Mouse (Mus musculus) liver, embryonic 16.5 days (tissue): ENCODE results near the gene Ifrd2. TPM values are rescaled to one million over a fixed set of nuclear protein-coding genes. Genes with fewer than 3 reads are reported as not detected.

ENCODE experiments used
- ATAC-seq: fragments of 200-750 bp; cut with Nextera tagmentation; 2 replicates; pipeline ENCODE4 v1.8.0; 2017; ENCODE audit warnings: low read depth, mild to moderate bottlenecking, moderate number of reproducible peaks, moderate library complexity
- H3K27ac ChIP-seq: fragments of 300-500 bp; sonication (generic); 2 replicates; pipeline ENCODE4 v1.5.1; 2014; ENCODE audit warnings: mild to moderate bottlenecking, low read length
- H3K27me3 ChIP-seq: fragments of 300-500 bp; sonication (generic); 2 replicates; pipeline ENCODE4 v1.6.1; 2014; ENCODE audit warnings: low read depth, low read length, mixed read lengths; ENCODE audit not compliant: control insufficient read depth, insufficient read depth
- H3K36me3 ChIP-seq: fragments of 300-500 bp; sonication (generic); 2 replicates; pipeline ENCODE4 v1.6.1; 2014; ENCODE audit warnings: mild to moderate bottlenecking; ENCODE audit not compliant: control insufficient read depth, insufficient read depth
- H3K4me1 ChIP-seq: fragments of 300-500 bp; sonication (generic); 2 replicates; pipeline ENCODE4 v1.6.1; 2014; ENCODE audit warnings: low read depth, low read length, mixed read lengths; ENCODE audit not compliant: control insufficient read depth
- H3K4me2 ChIP-seq: fragments of 300-500 bp; sonication (generic); 2 replicates; pipeline ENCODE4 v1.6.1; 2014; ENCODE audit warnings: low read depth, low read length, mixed read lengths
- H3K4me3 ChIP-seq: fragments of 300-500 bp; sonication (generic); 2 replicates; pipeline ENCODE4 v1.5.1; 2014; ENCODE audit warnings: low read depth, mild to moderate bottlenecking, low read length
- H3K9ac ChIP-seq: fragments of 300-500 bp; sonication (generic); 2 replicates; pipeline ENCODE4 v1.6.1; 2014; ENCODE audit warnings: low read depth, low read length
- H3K9me3 ChIP-seq: fragments of 300-500 bp; sonication (generic); replicated peaks from 2 replicates; pipeline ENCODE4 v1.6.1; 2016; ENCODE audit warnings: low read length; ENCODE audit not compliant: control insufficient read depth
- WGBS: fragments of 180-500 bp; shearing (Covaris S2); extraction: QIAGEN DNeasy Blood & Tissue Kit; methylation state at CpG from one replicate; pipeline ENCODE4 v1.1.7; 2014; ENCODE audit not compliant: insufficient replicate concordance; 5-methylcytosine and 5-hydroxymethylcytosine counted together
- polyA plus RNA-seq: library from polyadenylated mRNA; unstranded; fragments of >200 nt; fragmentation: Nextera tagmentation; extraction: Ambion mirVana; gene quantifications from 2 replicates; pipeline ENCODE4 v1.2.1, GENCODE M21; 2015

The Ifrd2 gene
- polyA plus RNA-seq, 1 experiment from 2014 or later: 166 TPM

GRCm38 (mm10) chr9:107586504-107586903 lies 938 bp upstream of the Ifrd2 start:
- H3K27ac ChIP-seq: peak overlapping the region; percentile 93
- H3K4me1 ChIP-seq: peaks cover 51% of the 10 kb centered on the region
- H3K4me3 ChIP-seq: peak overlapping the region; percentile 59
- peak overlapping the region; percentile 48 for H3K9ac ChIP-seq
- peaks cover 25% of the 10 kb centered on the region for H3K36me3 ChIP-seq
- no peak for ATAC-seq
- no peaks in the 10 kb centered on the region for H3K9me3 ChIP-seq
- peak overlapping the region; percentile 68 for H3K4me2 ChIP-seq
- no peaks in the 10 kb centered on the region for H3K27me3 ChIP-seq
- 78% methylated on average over 5 of the region's 5 CpGs for WGBS

- H3K36me3 ChIP-seq: peaks cover 39% of the 10 kb centered on the region
- H3K4me1 ChIP-seq: peaks cover 37% of the 10 kb centered on the region
- peak; percentile 22 for ATAC-seq
Measured at GRCm38 (mm10) chr9:107587833-107588639, 594 bp downstream of the Ifrd2 start.

GRCm38 (mm10) chr9:107590058-107590772 lies 2.8 kb downstream of the Ifrd2 start:
- H3K4me3 ChIP-seq: peak overlapping the region; percentile 91
- WGBS: 59% methylated on average over 25 of the region's 25 CpGs
- H3K9me3 ChIP-seq: no peaks in the 10 kb centered on the region
- peak; percentile 22 for ATAC-seq
- peak overlapping the region; percentile 93 for H3K9ac ChIP-seq
- peak overlapping the region; percentile 83 for H3K4me2 ChIP-seq
- H3K4me1 ChIP-seq: peaks cover 37% of the 10 kb centered on the region
- H3K27me3 ChIP-seq: no peaks in the 10 kb centered on the region
- peak overlapping the region; percentile 94 for H3K27ac ChIP-seq
- peaks cover 53% of the 10 kb centered on the region for H3K36me3 ChIP-seq

More at GRCm38 (mm10) chr9:107587833-107588639, 594 bp downstream of the Ifrd2 start:
- Histone ChIP-seq H3K9ac (peak overlapping the region; percentile 93), H3K27ac (peak overlapping the region; percentile 94), H3K4me2 (peak overlapping the region; percentile 83), H3K4me3 (peak overlapping the region; percentile 91), H3K9me3 (no peaks in the 10 kb centered on the region), H3K27me3 (no peaks in the 10 kb centered on the region)
- under 1% methylated on average over 33 of the region's 33 CpGs for WGBS

DNA sequence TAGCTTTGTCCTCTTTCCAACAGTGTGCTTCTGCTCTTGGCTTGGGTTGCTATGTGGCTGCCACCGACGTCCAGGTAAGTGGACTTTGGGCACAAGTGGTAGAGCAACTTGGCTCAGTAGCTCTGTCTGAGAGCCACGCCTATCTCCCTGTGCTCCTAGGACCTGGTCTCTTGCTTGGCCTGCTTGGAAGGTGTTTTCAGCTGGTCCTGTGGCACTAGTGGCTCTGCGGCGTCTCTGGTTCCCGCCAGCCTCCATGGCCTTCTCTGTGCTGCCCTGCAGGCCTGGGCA lies 3.3 kb downstream of the Ifrd2 start:
- Histone ChIP-seq H3K4me2 (peak overlapping the region; percentile 83), H3K4me1 (peaks cover 33% of the 10 kb centered on the region), H3K36me3 (peaks cover 53% of the 10 kb centered on the region), H3K9me3 (no peaks in the 10 kb centered on the region), H3K4me3 (peak overlapping the region; percentile 91), H3K27ac (peak overlapping the region; percentile 94), H3K9ac (peak overlapping the region; percentile 14; the same call in 1 of the 2 replicates), H3K27me3 (no peaks in the 10 kb centered on the region)
- 89% methylated on average over 6 of the region's 6 CpGs for WGBS
- no peak for ATAC-seq

- Histone ChIP-seq H3K27ac (no peak overlapping the region; the same call in 1 of the 2 replicates), H3K36me3 (peaks cover 53% of the 10 kb centered on the region), H3K4me1 (peaks cover 25% of the 10 kb centered on the region), H3K27me3 (no peaks in the 10 kb centered on the region), H3K4me2 (no peak overlapping the region), H3K9ac (no peak overlapping the region), H3K9me3 (no peaks in the 10 kb centered on the region), H3K4me3 (no peak overlapping the region)
- 84% methylated on average over 11 of the region's 11 CpGs for WGBS
- ATAC-seq: no peak
Measured at GRCm38 (mm10) chr9:107593101-107593976, 5.9 kb downstream of the Ifrd2 start.

GRCm38 (mm10) chr9:107594281-107595062 lies 7.0 kb downstream of the Ifrd2 start:
- Histone ChIP-seq H3K4me1 (peaks cover 20% of the 10 kb centered on the region), H3K36me3 (peaks cover 53% of the 10 kb centered on the region), H3K9ac (no peak overlapping the region), H3K27me3 (no peaks in the 10 kb centered on the region), H3K27ac (no peak overlapping the region), H3K4me3 (no peak overlapping the region), H3K4me2 (no peak overlapping the region), H3K9me3 (no peaks in the 10 kb centered on the region)
- WGBS: 78% methylated on average over 8 of the region's 8 CpGs
- no peak for ATAC-seq

- ATAC-seq: no peak
- H3K36me3 ChIP-seq: peaks cover 31% of the 10 kb centered on the region
- no peak overlapping the region for H3K27ac ChIP-seq
- peaks cover 7% of the 10 kb centered on the region for H3K4me1 ChIP-seq
- 73% methylated on average over 11 of the region's 11 CpGs for WGBS
- H3K4me3 ChIP-seq: no peak overlapping the region
- H3K4me2 ChIP-seq: no peak overlapping the region
- H3K9me3 ChIP-seq: no peaks in the 10 kb centered on the region
- H3K27me3 ChIP-seq: no peaks in the 10 kb centered on the region
- H3K9ac ChIP-seq: no peak overlapping the region
Measured at GRCm38 (mm10) chr9:107596619-107597569, 9.5 kb downstream of the Ifrd2 start.
